Mouse (Mus musculus): ENCODE measurements around the gene Uevld.

DNA sequence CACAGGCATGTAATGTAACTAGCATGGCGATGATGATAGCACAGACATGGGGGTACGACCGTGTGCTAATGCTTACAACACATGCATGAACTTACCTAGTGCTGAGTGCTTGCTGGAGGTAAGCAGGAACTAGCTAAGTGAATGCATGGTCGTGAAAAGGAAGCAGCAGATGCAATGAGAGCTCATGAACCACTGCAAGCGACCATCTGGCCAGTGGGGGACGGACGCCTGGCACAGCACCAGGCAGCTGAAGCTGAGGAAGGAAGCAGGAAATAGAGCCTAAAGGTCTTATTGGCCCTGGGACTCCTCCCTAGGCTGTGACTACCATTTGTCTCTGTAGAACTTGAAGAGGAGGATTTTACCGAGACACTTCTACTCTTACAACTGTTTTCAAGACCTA is 23.5 kb downstream of the Uevld start:
- TF ChIP-seq POLR2A (IDR thresholded peaks at IDR 0.05; ENCODE audit: low read depth, low read length) (no peak), CTCF (conservative IDR thresholded peaks at IDR 0.05 in 1 of 2, IDR thresholded peaks at IDR 0.05 in 1 of 2; ENCODE audit: low read depth in 2 of 2, low read length in 2 of 2) (no peak), POLR2AphosphoS2 (IDR thresholded peaks at IDR 0.05; ENCODE audit: low read depth, low read length) (no peak), EP300 (IDR thresholded peaks at IDR 0.05; ENCODE audit: low read length) (no peak), ELF1 (IDR thresholded peaks at IDR 0.05; ENCODE audit: low read depth, low read length) (no peak), HCFC1 (IDR thresholded peaks at IDR 0.05; ENCODE audit: low read depth, low read length) (no peak), MEF2A (IDR thresholded peaks at IDR 0.05; ENCODE audit: borderline replicate concordance, low read depth, low read length) (no peak), ZNF384 (IDR thresholded peaks at IDR 0.05; ENCODE audit: low read depth, low read length) (no peak), ZKSCAN1 (IDR thresholded peaks at IDR 0.05; ENCODE audit: borderline replicate concordance, low read depth, low read length) (no peak), TBP (conservative IDR thresholded peaks at IDR 0.05; ENCODE audit: low read depth, low read length) (no peak), SMC3 (IDR thresholded peaks at IDR 0.05; ENCODE audit: low read depth, low read length) (no peak), USF2 (conservative IDR thresholded peaks at IDR 0.05; ENCODE audit: low read depth, low read length) (no peak), ZMIZ1 (IDR thresholded peaks at IDR 0.05; ENCODE audit: low read depth, low read length) (no peak), MAX (IDR thresholded peaks at IDR 0.05; ENCODE audit: low read length) (no peak)
